Mouse (Mus musculus): ENCODE results near the gene Nfkb1.

Nfkb1 gene

GRCm38 (mm10) chr3:135552874-135553273, 138.5 kb downstream of the Nfkb1 start:
- no peak for DNase-seq (ENCODE audit: extremely low read depth, low read depth)

GRCm38 (mm10) chr3:135547298-135547697, 144.0 kb downstream of the Nfkb1 start:
- no peak for DNase-seq (ENCODE audit: extremely low read depth, low read depth)

GRCm38 (mm10) chr3:135546212-135546923, 145.0 kb downstream of the Nfkb1 start:
- DNase-seq (ENCODE audit: extremely low read depth, low read depth): no peak
